Mouse (Mus musculus) lung, postnatal 10 days (tissue): ENCODE measurements at regions not wholly inside any gene's neighbourhood (a gene's known extent, or its start where the extent isn't known, plus 50 kb on each side); places are given as distances from the start of the nearest gene placed in this dataset.

Source experiments
- DNase-seq: peaks from one replicate; pipeline ENCODE4 v3.0.0; 2021

DNA sequence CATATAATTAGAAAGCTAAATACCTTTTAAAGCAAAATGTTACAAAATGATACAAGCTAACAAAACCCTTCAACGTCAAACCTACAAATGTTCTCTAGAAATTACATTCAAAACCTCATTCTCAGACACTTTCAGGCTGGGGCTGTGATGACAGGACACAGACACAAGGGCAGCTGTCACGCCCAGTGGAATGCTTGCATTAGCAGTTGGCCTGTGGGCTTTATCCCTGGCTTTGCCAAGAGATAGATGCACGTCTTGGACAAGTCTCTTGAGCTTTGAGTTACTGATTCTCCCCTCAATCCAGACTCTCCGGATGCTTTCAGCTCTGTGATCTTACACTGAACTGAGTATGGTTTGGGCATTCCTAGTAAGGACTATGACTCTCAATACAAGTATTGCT, 196.1 kb upstream of the Jade1 start:
- no peak for DNase-seq

DNA sequence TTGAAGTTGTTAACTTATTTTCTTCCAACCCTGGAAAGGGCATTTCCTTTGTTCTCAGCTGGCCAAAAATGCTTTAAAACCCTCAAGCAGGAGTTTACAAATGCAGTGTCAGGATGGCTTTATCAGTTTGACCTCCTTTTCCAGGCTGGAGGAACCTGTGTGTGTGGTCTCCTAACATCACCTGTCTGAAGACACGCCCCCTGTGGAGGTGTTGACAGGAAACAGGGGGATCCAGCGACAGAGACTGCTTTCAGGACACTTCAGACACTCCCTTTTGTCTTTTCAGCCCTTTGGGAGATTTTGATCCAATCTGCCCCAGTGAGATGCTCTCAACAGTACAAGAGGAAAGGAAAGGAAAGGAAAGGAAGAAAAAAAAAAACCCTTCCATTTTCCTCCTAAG, 202.5 kb upstream of the Jade1 start:
- DNase-seq: no peak

DNA sequence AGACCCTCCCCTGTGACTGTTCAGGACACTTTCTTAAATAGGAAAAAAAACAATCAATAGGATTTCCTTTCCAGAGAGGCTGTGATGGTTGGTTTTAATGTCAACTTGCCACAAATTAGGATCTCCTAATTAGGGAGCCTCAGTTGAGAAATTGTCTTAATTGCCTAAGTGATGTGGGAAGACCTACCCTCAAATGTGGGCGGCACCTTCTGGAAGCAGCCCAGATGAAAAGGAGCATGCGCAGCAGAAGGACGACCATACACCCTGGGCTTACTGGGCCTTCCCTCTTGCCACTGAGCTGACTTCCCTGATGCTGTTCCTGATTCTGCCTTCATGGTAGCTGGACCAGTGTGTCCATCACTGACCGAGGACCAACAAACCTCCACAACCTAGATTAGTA, 203.7 kb upstream of the Jade1 start:
- no peak for DNase-seq

- no peak for DNase-seq
These were observed 204.3 kb upstream of the Jade1 start for GRCm38 (mm10) chr3:41351091-41351685.

- no peak for DNase-seq
These were observed 205.2 kb upstream of the Jade1 start for GRCm38 (mm10) chr3:41350331-41350730.

DNA sequence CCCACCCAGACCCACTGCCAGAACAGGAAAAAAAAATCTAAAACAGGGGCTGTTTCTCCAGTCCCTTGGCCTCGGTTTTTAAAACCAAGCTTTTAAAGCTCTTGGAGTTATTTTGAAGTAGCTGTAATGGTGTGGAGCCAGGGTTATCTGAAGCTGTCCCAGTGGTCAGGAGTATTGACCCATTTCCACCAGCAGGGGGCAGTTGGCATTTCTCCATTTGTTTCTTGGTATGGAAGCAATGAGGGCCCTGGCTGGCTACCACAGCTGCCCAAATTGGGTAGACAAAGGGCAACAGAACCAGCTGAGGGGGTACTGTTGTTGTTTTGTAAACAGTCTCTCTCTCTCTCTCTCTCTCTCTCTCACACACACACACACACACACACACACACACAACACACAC, 206.7 kb upstream of the Jade1 start:
- DNase-seq: peak; percentile 65

DNA sequence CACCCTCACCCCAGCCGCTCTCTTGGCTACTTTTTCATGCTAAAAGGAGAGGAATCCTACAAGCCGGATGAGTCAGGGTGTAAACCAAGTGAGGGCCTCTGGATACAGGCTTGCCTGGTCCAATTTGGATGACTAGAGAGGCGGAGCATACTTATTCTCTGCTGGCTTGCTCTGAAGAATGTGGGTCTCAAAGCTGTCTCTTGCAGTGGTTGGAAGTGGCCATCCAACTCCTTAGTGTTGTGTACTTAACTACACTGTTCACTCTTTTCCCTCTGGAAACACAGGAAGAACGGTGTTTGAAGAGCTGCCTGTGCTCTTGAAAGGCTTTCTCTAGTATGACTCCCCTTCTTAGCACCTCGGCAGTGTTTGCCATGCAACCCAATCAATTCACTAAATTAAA, 208.7 kb upstream of the Jade1 start:
- no peak for DNase-seq

DNA sequence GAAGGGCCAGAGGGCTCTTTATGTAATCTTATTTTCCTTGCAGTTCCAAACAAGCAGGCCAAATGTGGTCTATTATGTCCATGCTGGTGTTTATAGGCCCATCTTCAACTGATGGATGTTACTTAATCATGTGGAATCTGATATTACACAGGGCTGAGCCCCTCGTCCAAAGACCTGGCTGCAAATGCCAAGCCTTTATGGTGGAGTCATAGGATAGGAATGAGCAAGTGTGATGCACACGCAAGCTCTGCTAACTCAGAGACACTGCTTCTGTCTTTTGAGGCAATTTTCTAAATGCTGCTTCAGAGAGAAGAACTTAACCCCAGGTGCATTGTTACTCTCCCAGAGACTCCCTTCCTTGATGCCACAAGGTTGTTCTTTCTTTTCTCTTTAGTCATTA, 212.1 kb upstream of the Jade1 start:
- no peak for DNase-seq

DNA sequence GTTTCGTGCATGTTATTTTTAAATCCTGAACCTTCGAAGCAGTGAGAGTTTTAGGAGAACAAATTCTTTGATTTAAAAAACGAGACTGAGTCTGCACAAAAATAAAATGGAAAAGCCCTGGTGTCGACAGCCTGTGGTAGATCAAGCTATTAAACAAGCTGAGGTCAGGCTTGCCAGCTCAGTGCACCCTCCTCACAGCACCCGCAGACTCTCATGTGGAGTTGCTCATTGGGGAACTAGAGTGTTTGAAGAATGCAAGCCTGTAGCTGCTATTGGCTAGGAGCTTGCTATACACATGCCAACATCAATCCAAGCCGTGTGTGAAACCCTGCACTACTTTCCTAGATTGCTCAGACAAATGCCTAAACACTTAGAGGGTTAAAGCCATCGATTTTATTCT, 223.1 kb upstream of the Jade1 start:
- DNase-seq: peak; percentile 13

GRCm38 (mm10) chr3:41330356-41330755, 225.2 kb upstream of the Jade1 start:
- peak; percentile 78 for DNase-seq

DNA sequence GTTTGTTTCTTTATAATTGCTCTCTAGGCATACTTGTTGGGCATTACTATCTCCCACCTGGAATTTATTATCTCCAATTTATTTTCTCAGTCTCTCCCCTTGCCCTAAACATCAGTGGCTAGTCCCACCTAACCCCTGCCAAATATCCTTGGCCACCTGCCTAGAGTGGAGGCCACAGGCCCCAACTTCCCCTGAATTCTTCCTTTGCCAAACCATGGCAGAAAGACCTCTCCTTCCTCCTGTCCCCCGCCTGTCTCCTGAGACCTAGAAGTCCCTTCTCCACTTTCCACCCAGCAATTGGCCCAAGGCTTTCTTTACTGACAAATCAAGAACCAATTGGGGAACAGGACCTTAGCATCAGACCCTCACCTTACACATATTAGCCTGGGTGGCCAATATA, 226.7 kb upstream of the Jade1 start:
- DNase-seq: no peak

- DNase-seq: peak; percentile 62
These were observed 229.1 kb upstream of the Jade1 start for GRCm38 (mm10) chr3:41326211-41327104.

DNA sequence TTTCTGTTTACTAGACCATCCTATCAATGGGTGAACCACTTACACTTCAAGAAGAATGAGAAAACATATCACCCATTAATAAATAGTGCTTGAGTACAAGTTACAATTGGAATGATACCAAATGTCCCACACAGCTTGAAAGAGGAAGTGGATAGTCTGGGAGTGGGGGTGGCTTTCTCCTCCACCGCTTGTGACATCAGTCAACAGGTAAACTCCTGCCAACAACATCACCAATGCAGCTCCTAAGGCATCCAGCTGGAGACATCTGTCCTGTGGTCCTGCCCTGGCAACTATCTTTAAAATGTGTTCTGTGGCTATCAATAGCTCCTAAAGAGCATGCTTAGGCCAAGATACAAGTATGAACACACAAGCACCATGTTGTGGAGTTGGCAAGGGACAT, 233.7 kb upstream of the Jade1 start:
- peak; percentile 36 for DNase-seq

GRCm38 (mm10) chr3:41319214-41319856, 236.2 kb upstream of the Jade1 start:
- DNase-seq: no peak

DNA sequence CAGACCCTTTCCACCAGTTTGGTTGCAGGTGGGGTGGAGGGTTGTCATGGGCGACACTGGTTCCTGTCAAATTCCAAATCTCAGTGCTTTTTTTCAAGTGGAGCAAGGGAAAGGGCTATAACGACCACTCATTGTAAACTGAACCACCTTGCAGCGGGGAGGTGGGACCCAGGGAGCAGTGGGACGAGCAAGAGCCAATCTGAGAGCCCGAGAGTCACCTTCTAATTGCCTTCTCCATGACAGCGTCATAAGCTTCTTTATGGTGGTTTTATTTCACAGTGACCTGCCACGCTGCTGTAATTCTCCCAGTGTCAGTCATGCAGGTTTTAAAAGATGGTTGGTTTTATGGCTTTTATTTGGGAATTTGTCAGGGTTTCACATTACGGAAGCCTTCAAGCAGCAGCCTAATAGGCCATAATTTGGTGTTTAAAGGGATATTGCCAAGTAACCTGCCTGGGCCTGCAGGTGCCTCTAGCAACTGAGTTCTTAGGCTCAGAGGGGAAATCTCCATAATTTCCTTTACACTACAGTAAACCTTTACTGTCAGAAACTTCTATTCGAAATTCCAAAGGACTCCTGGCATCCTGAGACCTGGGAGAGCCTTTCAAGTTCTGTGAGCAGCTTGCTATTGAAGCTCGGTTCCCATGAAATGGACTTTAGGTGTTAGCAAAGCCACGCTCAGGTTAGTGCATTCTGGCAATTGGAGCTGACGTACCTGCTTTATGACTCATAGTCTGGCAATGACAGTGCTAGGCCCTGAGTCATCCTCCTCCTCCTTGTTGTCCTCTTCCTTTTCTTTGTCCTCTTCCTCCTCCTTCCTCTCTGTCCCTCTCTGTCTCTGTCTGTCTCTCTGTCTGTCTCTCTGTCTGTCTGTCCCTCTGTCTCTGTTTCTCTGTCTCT, 235.6 kb upstream of the Pgrmc2 start:
- no peak for DNase-seq

- DNase-seq: no peak
These were observed 234.3 kb upstream of the Pgrmc2 start for GRCm38 (mm10) chr3:41317170-41317569.

- no peak for DNase-seq
These were observed 229.6 kb upstream of the Pgrmc2 start for GRCm38 (mm10) chr3:41312492-41312891.

DNA sequence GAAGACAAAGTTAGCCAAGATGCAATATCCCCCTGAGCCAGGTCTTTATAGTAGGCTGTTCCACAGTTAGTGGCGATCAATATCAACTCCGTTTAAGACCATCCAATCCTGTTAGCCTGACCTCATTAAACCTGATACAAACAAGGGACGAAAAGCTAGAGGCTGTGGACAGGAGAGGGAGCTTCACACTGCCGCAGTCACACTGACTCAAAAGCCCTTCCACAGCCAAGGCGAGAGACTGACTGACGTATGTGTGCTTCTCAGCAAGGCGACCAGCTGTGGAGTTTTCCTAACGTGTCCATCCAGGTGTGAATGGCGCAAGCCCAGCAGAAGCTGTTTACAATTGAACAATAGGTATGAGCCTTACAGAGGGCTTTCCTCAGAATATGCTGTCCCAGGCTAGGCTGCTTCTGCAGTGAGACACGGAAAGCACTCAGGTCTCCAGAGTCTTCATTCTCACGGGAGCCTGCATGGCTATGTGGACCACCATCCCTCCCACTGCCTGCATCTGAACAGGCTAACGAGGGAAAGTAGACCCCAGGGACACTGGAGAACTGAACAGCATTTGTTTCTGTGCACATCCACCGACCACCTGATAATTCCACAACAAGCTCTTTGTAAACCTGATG, 224.7 kb upstream of the Pgrmc2 start:
- no peak for DNase-seq

- no peak for DNase-seq
These were observed 220.0 kb upstream of the Pgrmc2 start for GRCm38 (mm10) chr3:41302805-41303204.

- DNase-seq: no peak
These were observed 215.9 kb upstream of the Pgrmc2 start for GRCm38 (mm10) chr3:41298776-41299175.

DNA sequence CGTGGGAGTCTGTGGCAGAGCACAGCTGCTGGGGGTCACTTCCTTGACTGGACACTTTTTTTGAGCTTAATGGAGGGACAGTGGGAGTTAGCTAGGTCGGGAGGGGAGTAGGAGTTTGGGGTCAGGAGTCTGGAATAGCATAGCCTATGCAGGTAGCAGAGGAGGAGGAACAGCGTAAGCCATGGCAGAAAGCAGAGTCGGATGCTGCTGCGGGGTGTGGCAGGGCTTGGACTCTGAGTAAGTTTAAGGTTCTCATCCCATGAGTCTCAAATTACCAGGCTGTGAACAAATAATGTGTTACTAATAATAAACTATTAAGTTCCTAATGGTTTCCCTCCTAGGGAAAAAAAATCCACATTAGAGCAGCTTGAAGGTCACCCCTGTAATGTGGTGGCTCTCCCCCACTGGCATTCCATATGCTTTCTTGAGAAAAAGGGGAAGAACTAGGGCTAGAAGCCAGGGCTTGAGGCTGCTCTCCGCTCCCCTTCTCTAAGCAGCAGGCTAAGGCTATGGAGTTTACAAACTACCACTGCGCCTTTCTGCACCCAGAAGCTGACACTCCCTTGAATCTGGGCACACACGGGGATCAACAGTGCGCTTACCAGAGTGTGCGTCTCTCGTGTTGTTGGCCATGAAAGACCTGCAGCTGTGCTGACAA, 213.4 kb upstream of the Pgrmc2 start:
- DNase-seq: peak; percentile 13

DNA sequence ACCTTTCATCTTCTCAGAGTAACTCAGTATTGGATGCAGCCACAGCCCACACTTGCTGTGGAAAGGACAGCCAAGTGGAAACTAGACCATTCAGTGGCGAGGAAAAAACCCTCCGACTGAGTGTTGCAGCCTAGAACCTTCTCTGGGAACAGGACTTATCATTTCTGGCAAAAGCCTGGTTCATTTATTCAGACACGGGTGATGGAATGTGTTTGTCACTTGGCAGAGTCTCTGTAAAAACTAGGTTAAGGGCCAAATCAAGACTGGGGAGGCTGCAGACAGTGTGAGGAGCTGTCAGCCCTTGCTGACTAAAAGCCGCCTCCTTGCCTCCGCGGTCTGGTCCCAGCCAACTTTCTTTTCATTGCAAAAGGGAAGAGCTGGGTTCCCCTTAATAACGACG, 212.3 kb upstream of the Pgrmc2 start:
- DNase-seq: peak; percentile 73
